8 mouse cellular contexts compared by ENCODE assay signal in the genomic region with DNA sequence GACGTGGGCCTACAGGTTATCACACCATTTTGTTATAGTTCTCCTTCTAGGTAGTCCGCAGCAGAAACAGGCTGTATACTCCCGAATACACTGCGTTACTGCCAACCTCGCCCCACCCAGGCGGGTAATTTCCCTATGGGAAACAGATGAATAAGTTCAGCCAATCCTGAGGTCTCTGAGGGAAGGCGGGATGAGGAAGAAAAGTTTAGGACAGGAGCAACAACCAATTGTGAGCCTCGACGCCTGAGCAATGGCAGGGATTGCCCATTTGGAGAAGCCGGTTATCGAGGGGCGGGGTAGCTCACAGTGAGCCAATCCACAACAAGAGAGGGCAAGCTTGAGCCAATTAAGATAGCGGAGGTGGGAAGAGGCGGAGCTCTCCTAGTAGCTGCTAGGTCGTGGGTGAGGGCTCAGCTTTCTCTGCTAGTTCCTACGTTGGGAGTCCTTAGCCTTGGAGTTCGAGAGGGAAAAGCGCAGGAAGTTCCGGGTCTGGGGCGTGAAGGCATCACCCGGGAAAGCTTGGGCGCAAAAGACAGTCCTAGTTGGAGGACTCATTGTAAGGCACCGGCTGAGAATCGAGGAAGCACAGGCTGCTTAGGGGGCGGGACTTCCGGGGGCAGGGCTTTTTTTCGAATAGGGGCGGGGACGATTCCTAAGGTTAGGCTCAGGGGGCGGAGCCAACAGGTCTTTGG. TPM values are rescaled to one million over a fixed set of nuclear protein-coding genes. Genes with fewer than 3 reads are reported as not detected.
DNase-seq lines count a peak whose midpoint lies in the region; ATAC-seq and TF ChIP-seq lines count a peak whose summit lies in the region.

A gene (plus strand): TSS at position 426 of the 692 bp plus-strand sequence.

- peak; percentile 96 for ATAC-seq in heart, embryonic 15.5 days (replicated peaks; ENCODE audit: insufficient number of reproducible peaks, insufficient read depth, low FRiP score, low read depth)
- peak; percentile 95 for ATAC-seq in liver, embryonic 14.5 days (ENCODE audit: insufficient read depth)
- peak; percentile 99 for ATAC-seq in neural tube, embryonic 11.5 days (ENCODE audit: insufficient read depth, low FRiP score, low TSS enrichment)
- peak; percentile 98 for ATAC-seq in stomach, postnatal 0 days (ENCODE audit: low FRiP score, low TSS enrichment)

- WGBS in forebrain, embryonic 10.5 days: under 1% methylated on average over 30 of the region's 30 CpGs
- under 1% methylated on average over 30 of the region's 30 CpGs for WGBS in heart, embryonic 15.5 days
- WGBS in liver, embryonic 14.5 days (ENCODE audit: insufficient replicate concordance): under 1% methylated on average over 30 of the region's 30 CpGs
- under 1% methylated on average over 30 of the region's 30 CpGs for WGBS in neural tube, embryonic 11.5 days
- WGBS in stomach, postnatal 0 days: under 1% methylated on average over 30 of the region's 30 CpGs

- H3K4me1 ChIP-seq in forebrain, embryonic 10.5 days: peaks cover 28% of the 10 kb centered on the region
- H3K4me1 ChIP-seq in heart, embryonic 15.5 days (replicated peaks): peaks cover 19% of the 10 kb centered on the region
- H3K4me1 ChIP-seq in liver, embryonic 14.5 days (replicated peaks; ENCODE audit: control insufficient read depth in 2 of 2, insufficient read depth in 2 of 2, low read length in 1 of 2): peaks cover 13 to 14% of the 10 kb centered on the region in 2 experiments
- peaks cover 13% of the 10 kb centered on the region for H3K4me1 ChIP-seq in neural tube, embryonic 11.5 days (ENCODE audit: control insufficient read depth, insufficient read depth, low read length)
- 0 out of 2 replicates have a peak, but pooled peaks cover 3% of the 10 kb centered on the region for H3K4me1 ChIP-seq in stomach, postnatal 0 days (replicated peaks; ENCODE audit: control insufficient read depth, insufficient read depth)

- H3K36me3 ChIP-seq in forebrain, embryonic 10.5 days (replicated peaks): peaks cover 42% of the 10 kb centered on the region
- H3K36me3 ChIP-seq in heart, embryonic 15.5 days: peaks cover 20% of the 10 kb centered on the region
- peaks cover 5% of the 10 kb centered on the region for H3K36me3 ChIP-seq in liver, embryonic 14.5 days (replicated peaks; ENCODE audit: control insufficient read depth, insufficient read depth, low read depth)
- peaks cover 6% of the 10 kb centered on the region for H3K36me3 ChIP-seq in neural tube, embryonic 11.5 days (ENCODE audit: control insufficient read depth, insufficient read depth, low read length)
- H3K36me3 ChIP-seq in stomach, postnatal 0 days (ENCODE audit: control insufficient read depth, insufficient read depth, low read length): 0 out of 2 replicates have a peak, but pooled peaks cover 4% of the 10 kb centered on the region

- peak; percentile 85 to 91 for DNase-seq in CD8-positive naive resting alpha-beta T cell, adult 2 months (ENCODE audit: low read depth in 2 of 2, low spot score in 2 of 2)
- peak; percentile 93 for DNase-seq in c-Kit-positive CD71-negative TER-119-negative erythroid progenitor cells, embryonic 14.5 days (ENCODE audit: low read depth)
- DNase-seq in forebrain, embryonic 10.5 days (ENCODE audit: extremely low spot score, low spot score): peak; percentile 96
- DNase-seq in kidney, postnatal 25 days: peak; percentile 96 to 99
- DNase-seq in liver, embryonic 14.5 days (ENCODE audit: low read depth in 3 of 3, low spot score in 3 of 3): peak; percentile 99
- peak; percentile 94 for DNase-seq in neural tube, embryonic 11.5 days (ENCODE audit: low spot score)
- peak; percentile 96 for DNase-seq in stomach, postnatal 0 days (ENCODE audit: low spot score)

- H3K27ac ChIP-seq in forebrain, embryonic 10.5 days: peak within 1 kb of the TSS; percentile 90
- H3K27ac ChIP-seq in heart, embryonic 15.5 days: peak within 1 kb of the TSS; percentile 87
- peak within 1 kb of the TSS; percentile 69 for H3K27ac ChIP-seq in liver, embryonic 14.5 days
- H3K27ac ChIP-seq in neural tube, embryonic 11.5 days (ENCODE audit: low read depth, low read length): 0 out of 2 replicates have a peak within 1 kb of the TSS, but pooled peaks have one; percentile 47
- peak within 1 kb of the TSS; percentile 81 for H3K27ac ChIP-seq in stomach, postnatal 0 days (replicated peaks)

- H3K9ac ChIP-seq in heart, embryonic 15.5 days: peak within 1 kb of the TSS; percentile 62
- peak within 1 kb of the TSS; percentile 60 for H3K9ac ChIP-seq in liver, embryonic 14.5 days (replicated peaks)
- H3K9ac ChIP-seq in neural tube, embryonic 11.5 days (ENCODE audit: low read length): peak within 1 kb of the TSS; percentile 52
- peak within 1 kb of the TSS; percentile 50 for H3K9ac ChIP-seq in stomach, postnatal 0 days (ENCODE audit: low read length)

- H3K4me3 ChIP-seq in forebrain, embryonic 10.5 days: peak within 1 kb of the TSS; percentile 65
- peak within 1 kb of the TSS; percentile 71 for H3K4me3 ChIP-seq in heart, embryonic 15.5 days
- H3K4me3 ChIP-seq in liver, embryonic 14.5 days (ENCODE audit: insufficient read depth in 1 of 2, low read depth in 2 of 2, low read length in 2 of 2): peak within 1 kb of the TSS; percentile 72 to 84
- H3K4me3 ChIP-seq in neural tube, embryonic 11.5 days (ENCODE audit: low read depth, low read length): peak within 1 kb of the TSS; percentile 42
- peak within 1 kb of the TSS; percentile 57 for H3K4me3 ChIP-seq in stomach, postnatal 0 days (ENCODE audit: low read depth, low read length)

- peak within 1 kb of the TSS; percentile 65 for H3K4me2 ChIP-seq in heart, embryonic 15.5 days
- peak within 1 kb of the TSS; percentile 92 for H3K4me2 ChIP-seq in liver, embryonic 14.5 days (ENCODE audit: low read depth)
- H3K4me2 ChIP-seq in neural tube, embryonic 11.5 days (ENCODE audit: low read depth): peak within 1 kb of the TSS; percentile 57
- H3K4me2 ChIP-seq in stomach, postnatal 0 days (replicated peaks; ENCODE audit: low read depth): peak within 1 kb of the TSS; percentile 58

- TF ChIP-seq CTCF in liver, embryonic 14.5 days (IDR thresholded peaks at IDR 0.05; ENCODE audit: low read depth): no peak
- no peak for TF ChIP-seq CTCF in stomach, postnatal 0 days (IDR thresholded peaks at IDR 0.05; ENCODE audit: low read depth)

- no peaks in the 10 kb centered on the region for H3K27me3 ChIP-seq in forebrain, embryonic 10.5 days (ENCODE audit: poor library complexity, severe bottlenecking)
- no peaks in the 10 kb centered on the region for H3K27me3 ChIP-seq in heart, embryonic 15.5 days
- H3K27me3 ChIP-seq in liver, embryonic 14.5 days (ENCODE audit: control insufficient read depth, insufficient read depth, low read length): no peaks in the 10 kb centered on the region
- H3K27me3 ChIP-seq in neural tube, embryonic 11.5 days (ENCODE audit: control insufficient read depth, insufficient read depth, low read length): no peaks in the 10 kb centered on the region
- no peaks in the 10 kb centered on the region for H3K27me3 ChIP-seq in stomach, postnatal 0 days (ENCODE audit: control insufficient read depth, insufficient read depth, low read length)

- 0 out of 2 replicates have a peak, but pooled peaks have one; percentile 36 for TF ChIP-seq EP300 in liver, embryonic 14.5 days (IDR thresholded peaks at IDR 0.05; ENCODE audit: low read depth)
- no peak for TF ChIP-seq EP300 in stomach, postnatal 0 days (optimal IDR thresholded peaks at IDR 0.05)

- no peaks in the 10 kb centered on the region for H3K9me3 ChIP-seq in forebrain, embryonic 10.5 days
- no peaks in the 10 kb centered on the region for H3K9me3 ChIP-seq in heart, embryonic 15.5 days (replicated peaks)
- H3K9me3 ChIP-seq in liver, embryonic 14.5 days (ENCODE audit: control insufficient read depth, low read length): no peaks in the 10 kb centered on the region
- no peaks in the 10 kb centered on the region for H3K9me3 ChIP-seq in neural tube, embryonic 11.5 days (ENCODE audit: control insufficient read depth, low read length)
- H3K9me3 ChIP-seq in stomach, postnatal 0 days (ENCODE audit: control insufficient read depth, low read length): no peaks in the 10 kb centered on the region

RNA-seq across cellular contexts. Expression of the gene that starts here (rescaled TPM):
- polyA plus RNA-seq in forebrain, embryonic 10.5 days (2016; fragmentation: Nextera tagmentation; extraction: Ambion mirVana): 6.6 and 6.8 TPM in 2 replicates
- 3.5 and 3.8 TPM in 2 replicates for polyA plus RNA-seq in heart, embryonic 15.5 days (2015; fragmentation: Nextera tagmentation; extraction: Ambion mirVana)
- polyA plus RNA-seq in liver, embryonic 14.5 days (2012; rRNA removed): 0.90 and 0.98 TPM in 2 replicates
- 1.2 and 1.5 TPM in 2 replicates for polyA plus RNA-seq in liver, embryonic 14.5 days (2014; fragmentation: Nextera tagmentation; extraction: Ambion mirVana)
- 6.6 and 7.2 TPM in 2 replicates for polyA plus RNA-seq in neural tube, embryonic 11.5 days (2014; fragmentation: Nextera tagmentation; extraction: Ambion mirVana)
- 2.3 TPM in 2 replicates for polyA plus RNA-seq in stomach, postnatal 0 days (2015; fragmentation: Nextera tagmentation; extraction: Ambion mirVana)

Comparison
In these comparisons a context has a peak if more than half of its experiments do, and no peak if none do; other contexts are left out.
1. Peak in every context shown above with its lines: DNase-seq, ATAC-seq, H3K4me3 ChIP-seq and H3K27ac ChIP-seq.